Comparison of ENCODE assay signal across 7 mouse cellular contexts in genomic region chr7:112444152-112444984, GRCm38 (mm10). TPM values are rescaled to one million over a fixed set of nuclear protein-coding genes. Genes with fewer than 3 reads are reported as not detected.
DNase-seq lines count a peak whose midpoint lies in the region; ATAC-seq and TF ChIP-seq lines count a peak whose summit lies in the region.

No protein-coding gene starts in this region.

- peak; percentile 72 for ATAC-seq in lung, embryonic 15.5 days (ENCODE audit: borderline replicate concordance, extremely low read depth, low FRiP score, low TSS enrichment)

- no peak for TF ChIP-seq POLR2A in brain, embryonic 14.5 days (IDR thresholded peaks at IDR 0.05; ENCODE audit: borderline replicate concordance, extremely low read depth, insufficient read depth, insufficient read length, poor library complexity, severe bottlenecking)

- peak overlapping the region; percentile 5; the same call in 1 of the 2 replicates for H3K4me2 ChIP-seq in lung, embryonic 15.5 days

- TF ChIP-seq CTCF in brain, embryonic 14.5 days (IDR thresholded peaks at IDR 0.05; ENCODE audit: borderline replicate concordance, extremely low read depth, insufficient read depth, insufficient read length) = no peak

- peaks cover 43% of the 10 kb centered on the region for H3K4me1 ChIP-seq in lung, embryonic 15.5 days

- no peaks in the 10 kb centered on the region for H3K9me3 ChIP-seq in lung, embryonic 15.5 days

- H3K36me3 ChIP-seq in lung, embryonic 15.5 days = no peaks in the 10 kb centered on the region

- no peaks in the 10 kb centered on the region for H3K27me3 ChIP-seq in lung, embryonic 15.5 days

- WGBS in lung, embryonic 15.5 days = 26% methylated on average over 12 of the region's 12 CpGs

- peak; percentile 14 for DNase-seq in ES-CJ7 (ENCODE audit: low read depth, low spot score)
- DNase-seq in brain, embryonic 14.5 days (ENCODE audit: low read depth) = peak; percentile 93
- peak; percentile 32 for DNase-seq in forelimb bud, embryonic 11.5 days (ENCODE audit: low read depth, low spot score)
- peak; percentile 79 for DNase-seq in yolk sac, embryonic 10.5 days (ENCODE audit: low spot score)
- no peak for DNase-seq in adrenal gland, postnatal 25 days
- no peak for DNase-seq in adrenal gland, adult 2 months

- H3K9ac ChIP-seq in lung, embryonic 15.5 days = no peak overlapping the region

- peak overlapping the region; percentile 67 for H3K27ac ChIP-seq in lung, embryonic 15.5 days

- no peak overlapping the region for H3K4me3 ChIP-seq in lung, embryonic 15.5 days

RNA-seq across cellular contexts. Expression of gene Parva, which starts 17.1 kb away (rescaled TPM):
- polyA plus RNA-seq in brain, embryonic 14.5 days (2012; rRNA removed) = 19.8 and 33.6 TPM in 2 replicates
- 109 TPM in 2 replicates for polyA plus RNA-seq in lung, embryonic 15.5 days (2015; fragmentation: Nextera tagmentation; extraction: Ambion mirVana)
- total RNA-seq in adrenal gland, postnatal 25 days (2021) = 89.8 and 98.3 TPM in 2 replicates
- total RNA-seq in adrenal gland, adult 2 months (2021) = 10 to 100 TPM; 87.9 to 93.4 TPM
- 20.0 and 32.7 TPM in 2 replicates for polyA plus RNA-seq in adrenal gland, adult 2 months (2012; rRNA removed)

Comparison
In these comparisons a context has a peak if more than half of its experiments do, and no peak if none do; other contexts are left out.
1. DNase-seq: peak in ES-CJ7 (single experiment), brain, embryonic 14.5 days (single experiment), forelimb bud, embryonic 11.5 days (single experiment) and yolk sac, embryonic 10.5 days (single experiment); none in adrenal gland, postnatal 25 days (single experiment) and adrenal gland, adult 2 months (single experiment).